Mouse (Mus musculus): ENCODE measurements around the gene Eif3k. TPM values are rescaled to one million over a fixed set of nuclear protein-coding genes. Genes with fewer than 3 reads are reported as not detected.

The Eif3k gene
- 347 and 472 TPM in 2 replicates for total RNA-seq (2014; rRNA removed)
- polyA plus RNA-seq (2015; fragmentation: Nextera tagmentation; extraction: Ambion mirVana) = 309 TPM in 2 replicates

- Histone ChIP-seq H3K27ac (peak within 1 kb of the TSS; percentile 76), H3K4me1 (ENCODE audit: insufficient read depth, low read length) (peaks cover 4% of the 10 kb centered on the region; the same call in 1 of the 2 replicates), H3K36me3 (ENCODE audit: insufficient read depth, low read length) (peaks cover 24% of the 10 kb centered on the region), H3K9me3 (ENCODE audit: low read length) (no peaks in the 10 kb centered on the region), H3K27me3 (ENCODE audit: insufficient read depth, low read length) (no peaks in the 10 kb centered on the region), H3K4me3 (ENCODE audit: low read length) (peak within 1 kb of the TSS; percentile 76), H3K9ac (replicated peaks; ENCODE audit: low read length) (peak within 1 kb of the TSS; percentile 75), H3K4me2 (ENCODE audit: low read depth, low read length) (peak within 1 kb of the TSS; percentile 97)
- DNase-seq (ENCODE audit: low spot score) (peak; percentile 100), ATAC-seq (peak; percentile 97)
- TF ChIP-seq CTCF (IDR thresholded peaks at IDR 0.05; ENCODE audit: low read depth) = peak; percentile 27; the same call in 1 of the 2 replicates
- WGBS = under 1% methylated on average over 36 of the region's 36 CpGs
Observed at GRCm38 (mm10) chr7:28981651-28982273, at the start of gene Eif3k, which contains the start of gene Map4k1. Eif3k (minus strand) TSS chr7:28981864. Map4k1 (plus strand) TSS chr7:28982050.

GRCm38 (mm10) chr7:29029690-29030656, 48.3 kb upstream of the Eif3k start:
- Histone ChIP-seq H3K9ac (replicated peaks; ENCODE audit: low read length) (no peak overlapping the region), H3K27me3 (ENCODE audit: insufficient read depth, low read length) (no peaks in the 10 kb centered on the region), H3K4me3 (ENCODE audit: low read length) (no peak overlapping the region), H3K4me1 (ENCODE audit: insufficient read depth, low read length) (no peaks in the 10 kb centered on the region), H3K9me3 (ENCODE audit: low read length) (no peaks in the 10 kb centered on the region), H3K27ac (no peak overlapping the region), H3K4me2 (ENCODE audit: low read depth, low read length) (no peak overlapping the region), H3K36me3 (ENCODE audit: insufficient read depth, low read length) (no peaks in the 10 kb centered on the region)
- no peak for TF ChIP-seq CTCF (IDR thresholded peaks at IDR 0.05; ENCODE audit: low read depth)
- no peak for DNase-seq (ENCODE audit: low spot score)
- 92% methylated on average over 14 of the region's 14 CpGs for WGBS
- ATAC-seq = no peak

- Histone ChIP-seq H3K4me2 (ENCODE audit: low read depth, low read length) (no peak overlapping the region), H3K27me3 (ENCODE audit: insufficient read depth, low read length) (no peaks in the 10 kb centered on the region), H3K9me3 (ENCODE audit: low read length) (no peaks in the 10 kb centered on the region), H3K27ac (no peak overlapping the region), H3K36me3 (ENCODE audit: insufficient read depth, low read length) (no peaks in the 10 kb centered on the region), H3K9ac (replicated peaks; ENCODE audit: low read length) (no peak overlapping the region), H3K4me1 (ENCODE audit: insufficient read depth, low read length) (no peaks in the 10 kb centered on the region), H3K4me3 (ENCODE audit: low read length) (no peak overlapping the region)
- no peak for TF ChIP-seq CTCF (IDR thresholded peaks at IDR 0.05; ENCODE audit: low read depth)
- WGBS = 89% methylated on average over 6 of the region's 6 CpGs
- DNase-seq (ENCODE audit: low spot score) = no peak
- ATAC-seq = no peak
Observed at GRCm38 (mm10) chr7:29028761-29029160, 47.1 kb upstream of the Eif3k start.

- Histone ChIP-seq H3K4me2 (ENCODE audit: low read depth, low read length) (no peak overlapping the region), H3K9me3 (ENCODE audit: low read length) (no peaks in the 10 kb centered on the region), H3K27ac (no peak overlapping the region), H3K9ac (replicated peaks; ENCODE audit: low read length) (no peak overlapping the region), H3K36me3 (ENCODE audit: insufficient read depth, low read length) (no peaks in the 10 kb centered on the region), H3K4me1 (ENCODE audit: insufficient read depth, low read length) (no peaks in the 10 kb centered on the region), H3K27me3 (ENCODE audit: insufficient read depth, low read length) (no peaks in the 10 kb centered on the region), H3K4me3 (ENCODE audit: low read length) (no peak overlapping the region)
- WGBS = 77% methylated on average over 4 of the region's 4 CpGs
- TF ChIP-seq CTCF (IDR thresholded peaks at IDR 0.05; ENCODE audit: low read depth) = no peak
- ATAC-seq (no peak), DNase-seq (ENCODE audit: low spot score) (no peak)
Observed at GRCm38 (mm10) chr7:29026811-29027210, 45.1 kb upstream of the Eif3k start.

- Histone ChIP-seq H3K27ac (no peak overlapping the region), H3K4me1 (ENCODE audit: insufficient read depth, low read length) (no peaks in the 10 kb centered on the region), H3K4me2 (ENCODE audit: low read depth, low read length) (no peak overlapping the region), H3K9me3 (ENCODE audit: low read length) (no peaks in the 10 kb centered on the region), H3K9ac (replicated peaks; ENCODE audit: low read length) (no peak overlapping the region), H3K36me3 (ENCODE audit: insufficient read depth, low read length) (no peaks in the 10 kb centered on the region), H3K4me3 (ENCODE audit: low read length) (no peak overlapping the region), H3K27me3 (ENCODE audit: insufficient read depth, low read length) (no peaks in the 10 kb centered on the region)
- no peak for ATAC-seq
- WGBS = 91% methylated on average over 5 of the region's 5 CpGs
- no peak for TF ChIP-seq CTCF (IDR thresholded peaks at IDR 0.05; ENCODE audit: low read depth)
- no peak for DNase-seq (ENCODE audit: low spot score)
Observed at GRCm38 (mm10) chr7:29026195-29026594, 44.5 kb upstream of the Eif3k start.

- no peak overlapping the region for H3K9ac ChIP-seq (replicated peaks; ENCODE audit: low read length)
- TF ChIP-seq CTCF (IDR thresholded peaks at IDR 0.05; ENCODE audit: low read depth) = no peak
- no peak overlapping the region for H3K4me2 ChIP-seq (ENCODE audit: low read depth, low read length)
- H3K27me3 ChIP-seq (ENCODE audit: insufficient read depth, low read length) = no peaks in the 10 kb centered on the region
- WGBS = 80% methylated on average over 7 of the region's 7 CpGs
- no peaks in the 10 kb centered on the region for H3K9me3 ChIP-seq (ENCODE audit: low read length)
- H3K4me1 ChIP-seq (ENCODE audit: insufficient read depth, low read length) = no peaks in the 10 kb centered on the region
- no peak for DNase-seq (ENCODE audit: low spot score)
- ATAC-seq = no peak
- no peak overlapping the region for H3K4me3 ChIP-seq (ENCODE audit: low read length)
- no peak overlapping the region for H3K27ac ChIP-seq
- H3K36me3 ChIP-seq (ENCODE audit: insufficient read depth, low read length) = no peaks in the 10 kb centered on the region
Observed at GRCm38 (mm10) chr7:29025566-29025965, 43.9 kb upstream of the Eif3k start.
